Mouse (Mus musculus) layer of hippocampus, postnatal 14 days (tissue): Measurements from ENCODE around the gene Lrrc9. TPM values are rescaled to one million over a fixed set of nuclear protein-coding genes. Genes with fewer than 3 reads are reported as not detected.

Experiments
- DNase-seq, 2 experiments: peaks; one replicate each; pipeline ENCODE4 v3.0.0; 2021 to 2022; ENCODE audit warnings: low spot score in 2 of 2, mixed read lengths in 1 of 2
- total RNA-seq, 2 experiments: library from RNA; stranded (reverse); gene quantifications; 2 replicates each; pipeline ENCODE4 v1.2.3; 2021

Lrrc9 gene
- total RNA-seq, 2 experiments from 2014 or later, result 1.5 to 1.6 TPM

- no peak for DNase-seq
Measured at GRCm38 (mm10) chr12:72467789-72468188, 26.1 kb downstream of the Lrrc9 start.

DNA sequence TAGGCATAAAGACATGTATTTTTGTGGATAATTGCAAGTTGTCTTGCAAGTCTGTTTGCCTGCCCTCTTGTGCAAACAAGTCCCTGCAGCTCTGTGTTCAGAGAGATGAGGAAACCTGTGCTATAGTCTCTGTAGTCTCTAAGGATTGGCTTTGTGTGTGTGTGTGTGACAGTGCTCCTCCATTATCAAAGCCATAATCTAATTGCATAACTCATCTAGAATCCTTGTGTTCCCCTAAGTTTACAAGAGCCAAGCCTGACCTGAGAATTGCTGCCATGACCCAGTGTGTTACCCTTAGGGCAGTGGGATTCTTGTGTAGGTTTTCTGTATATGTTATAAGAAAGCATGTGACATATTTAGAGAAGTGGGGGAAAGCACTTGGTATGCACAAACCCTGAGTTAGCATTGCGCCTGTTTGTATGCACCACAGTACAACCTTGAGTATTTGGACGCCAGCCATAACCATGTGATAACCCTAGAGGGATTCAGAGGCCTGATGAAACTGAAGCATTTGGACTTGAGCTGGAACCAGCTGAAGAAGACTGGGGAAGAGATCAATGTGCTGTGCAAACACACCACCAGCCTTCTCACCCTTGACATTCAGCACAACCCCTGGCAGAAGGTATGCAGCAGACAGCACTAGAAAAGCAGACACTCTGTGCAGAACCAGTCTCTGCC is 35.2 kb downstream of the Lrrc9 start:
- DNase-seq, result no peak

DNA sequence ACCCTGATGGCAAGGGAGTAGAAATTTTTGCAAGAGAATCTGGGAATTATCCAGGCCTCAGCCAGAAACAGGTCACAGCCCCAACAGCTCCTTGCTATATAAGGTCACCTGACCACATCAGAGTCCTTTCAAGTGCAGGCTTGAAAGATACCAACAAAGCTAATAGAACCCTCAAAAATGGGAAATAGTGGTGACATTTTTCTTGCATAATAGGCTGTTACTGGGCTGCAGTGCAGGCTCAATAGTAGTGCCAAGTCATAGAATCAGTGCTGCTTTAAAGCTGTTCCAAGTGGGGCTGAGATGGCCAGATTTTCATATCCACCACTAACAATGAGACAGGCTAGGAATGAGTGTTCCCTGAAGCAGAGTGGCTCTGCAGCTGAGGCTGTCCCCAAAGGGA is 40.6 kb downstream of the Lrrc9 start:
- DNase-seq, result peak in 1 of 2 experiments; percentile 41

- DNase-seq, result no peak
Measured at GRCm38 (mm10) chr12:72484872-72485271, 43.2 kb downstream of the Lrrc9 start.

- DNase-seq, result no peak
Measured at GRCm38 (mm10) chr12:72487498-72487897, 45.8 kb downstream of the Lrrc9 start.

GRCm38 (mm10) chr12:72489995-72490394 is 48.3 kb downstream of the Lrrc9 start:
- DNase-seq, result no peak

GRCm38 (mm10) chr12:72491063-72491719 is 49.5 kb downstream of the Lrrc9 start:
- no peak for DNase-seq

- no peak for DNase-seq
Measured at GRCm38 (mm10) chr12:72496866-72497600, 55.4 kb downstream of the Lrrc9 start.

GRCm38 (mm10) chr12:72509606-72510005 is 67.9 kb downstream of the Lrrc9 start:
- DNase-seq, result no peak

GRCm38 (mm10) chr12:72515446-72515845 is 73.8 kb downstream of the Lrrc9 start:
- peak in 1 of 2 experiments; percentile 35 for DNase-seq

- no peak for DNase-seq
Measured at GRCm38 (mm10) chr12:72518114-72518728, 76.6 kb downstream of the Lrrc9 start.

DNA sequence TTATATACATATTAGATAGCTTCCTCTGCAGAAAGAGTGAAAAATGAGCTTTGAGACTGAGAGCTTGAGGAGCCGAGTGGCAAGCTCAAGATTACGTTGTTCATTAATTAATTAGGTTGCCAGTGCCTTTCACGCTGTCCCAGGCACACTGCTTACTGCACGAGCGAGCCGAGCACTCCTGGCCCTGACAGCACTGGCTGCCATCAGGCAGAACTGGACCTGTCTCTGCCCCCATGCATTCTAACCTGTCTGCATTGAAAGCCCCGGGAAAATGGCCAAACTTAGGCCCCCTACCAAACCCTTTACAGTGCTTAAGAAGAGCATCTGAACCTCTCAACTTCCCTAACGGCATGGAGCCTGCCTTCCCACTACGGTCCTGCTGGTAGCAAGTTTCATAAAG is 77.7 kb downstream of the Lrrc9 start:
- DNase-seq, result no peak

GRCm38 (mm10) chr12:72519855-72520254 is 78.2 kb downstream of the Lrrc9 start:
- DNase-seq, result no peak

DNA sequence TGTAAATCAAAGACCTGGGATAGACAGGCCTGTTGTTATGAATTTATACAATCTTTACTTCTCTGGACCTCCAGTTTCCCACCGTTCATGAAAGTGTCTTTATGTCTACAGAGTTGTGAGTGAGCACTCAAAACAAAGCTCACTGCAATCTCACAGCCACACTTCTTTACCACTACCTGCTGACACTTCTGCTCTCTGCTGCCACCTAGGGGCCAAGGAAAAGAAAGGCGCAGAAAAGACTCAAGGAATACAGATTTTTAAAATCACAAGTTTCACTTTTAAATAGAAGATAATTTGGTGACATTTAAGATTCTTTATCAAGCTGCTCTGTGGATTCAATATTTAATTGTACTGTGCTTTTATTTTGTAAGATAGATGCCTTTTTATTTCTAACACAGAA is 79.0 kb downstream of the Lrrc9 start:
- peak; percentile 23 to 50 for DNase-seq

GRCm38 (mm10) chr12:72525588-72525987 is 83.9 kb downstream of the Lrrc9 start:
- no peak for DNase-seq

DNA sequence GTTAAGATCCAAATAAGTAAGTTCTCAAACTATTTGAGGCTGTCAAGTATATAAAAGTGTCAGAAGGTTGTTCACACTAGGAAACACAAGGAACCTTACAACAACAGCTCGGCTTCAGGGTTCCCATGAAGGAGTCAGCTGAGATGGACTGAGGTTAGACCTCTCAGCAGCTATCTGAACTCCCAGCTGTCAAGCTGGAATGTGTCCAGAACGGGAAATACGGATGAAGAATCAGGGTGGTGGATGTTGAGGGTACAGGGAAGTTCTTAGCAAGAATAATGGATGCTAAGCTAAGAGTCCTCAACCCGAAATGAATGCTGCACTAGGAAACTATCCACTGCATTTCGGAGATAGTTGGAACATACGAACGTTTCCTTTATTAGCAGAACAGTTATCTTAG is 90.6 kb downstream of the Lrrc9 start:
- DNase-seq, result no peak

DNA sequence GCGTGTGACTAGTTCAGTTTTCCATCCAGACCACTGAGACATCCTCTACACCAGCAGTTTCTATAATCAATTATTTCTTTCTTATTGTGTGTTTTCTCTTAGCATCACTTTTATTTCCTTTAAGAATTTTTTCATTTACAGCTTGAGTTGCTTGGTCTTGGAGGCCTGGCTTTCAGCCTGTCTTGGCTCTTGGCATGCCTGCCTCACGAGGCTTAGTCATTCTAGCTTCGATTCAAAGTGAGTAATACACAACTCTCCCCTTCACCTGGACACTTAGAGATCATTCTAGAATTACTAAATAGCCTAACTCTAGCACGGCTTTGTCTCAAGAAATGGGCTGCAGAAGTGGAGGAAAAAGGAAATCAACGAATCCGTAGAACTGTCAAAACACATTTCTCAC is 92.3 kb downstream of the Lrrc9 start:
- DNase-seq, result no peak

DNA sequence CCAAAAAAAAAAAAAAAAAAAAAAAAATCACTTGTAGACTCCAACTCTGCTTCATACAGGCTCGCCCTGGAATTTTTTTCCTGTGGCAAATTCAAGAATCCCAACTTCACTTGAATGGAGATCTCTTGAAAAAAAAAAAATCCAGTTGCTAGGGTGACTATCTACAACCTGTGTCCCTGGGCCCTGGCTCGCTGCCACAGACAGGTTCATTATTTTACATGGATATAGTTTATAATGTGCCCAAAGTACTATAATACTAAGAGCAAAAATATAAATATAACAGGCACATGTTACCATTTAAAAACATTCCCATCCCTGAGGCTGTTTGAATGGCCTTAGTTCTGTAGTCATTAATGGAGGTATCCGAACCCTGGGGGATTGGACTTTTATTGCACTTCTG is 93.9 kb downstream of the Lrrc9 start:
- DNase-seq, result no peak

- DNase-seq, result peak; percentile 89 to 95
Measured at GRCm38 (mm10) chr12:72536021-72536597, 94.4 kb downstream of the Lrrc9 start, which contains the start of gene Pcnx4. Gene Pcnx4 (plus strand): TSS chr12:72536383.

DNA sequence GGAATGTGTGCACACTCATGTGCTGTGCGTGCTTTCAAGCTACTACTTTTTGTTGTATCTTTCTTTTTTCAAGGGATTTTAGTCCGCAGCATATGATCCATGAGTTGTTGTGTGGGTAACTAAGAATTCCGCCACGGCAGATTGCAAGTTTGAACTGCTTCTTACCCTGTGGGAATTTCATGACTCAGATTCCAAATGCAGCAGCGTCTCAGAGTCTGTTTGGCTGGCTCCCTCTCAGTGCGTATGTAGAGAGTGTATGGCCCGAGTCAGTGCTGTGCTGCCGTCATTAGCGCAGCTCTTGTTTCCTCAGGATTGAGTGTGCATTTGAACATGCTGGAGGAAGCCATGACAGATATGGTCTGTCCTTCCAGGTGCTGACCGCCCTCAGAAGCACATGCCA is 96.9 kb downstream of the Lrrc9 start:
- DNase-seq, result peak in 1 of 2 experiments; percentile 6

- no peak for DNase-seq
Measured at GRCm38 (mm10) chr12:72554347-72554746, 112.7 kb downstream of the Lrrc9 start.
